Mouse (Mus musculus) megakaryocyte, adult 5-6 weeks (primary cell): Measurements from ENCODE around the gene Phlpp2. TPM values are rescaled to one million over a fixed set of nuclear protein-coding genes. Genes with fewer than 3 reads are reported as not detected.
"Not testable (repeated sequence)": the region's sequence is repeated elsewhere in the genome, so short reads cannot be mapped to it uniquely, and the experiment has no call there.

ENCODE experiments used
- ATAC-seq: 2 replicates; pipeline ENCODE4 v1.8.0; 2016; ENCODE audit warnings: mild to moderate bottlenecking, inconsistent platforms; ENCODE audit not compliant: poor library complexity, severe bottlenecking
- total RNA-seq, 2 experiments: library from RNA; stranded (forward) in 1 of 2; stranded (reverse) in 1 of 2; fragments of 153-499, 151-499 nt in 1 of 2; fragments of 221-1000, 200-1000 nt in 1 of 2; gene quantifications; 2 replicates each; pipeline versions ENCODE4 v1.2.3 to v1.2.4; 2015 to 2017

The Phlpp2 gene
- total RNA-seq (2015) (6.2 and 9.3 TPM in 2 replicates), total RNA-seq (2017) (8.5 and 8.6 TPM in 2 replicates)

GRCm38 (mm10) chr8:109868003-109868679 is at the start of gene Phlpp2:
Phlpp2 (plus strand) TSS chr8:109868542.
- ATAC-seq, result peak; percentile 93

- no peak for ATAC-seq
Observed at GRCm38 (mm10) chr8:109823561-109823960, 44.8 kb upstream of the Phlpp2 start.

GRCm38 (mm10) chr8:109839822-109840221 is 28.5 kb upstream of the Phlpp2 start:
- no peak for ATAC-seq

GRCm38 (mm10) chr8:109842468-109842867 is 25.9 kb upstream of the Phlpp2 start:
- no peak for ATAC-seq

- ATAC-seq, result no peak
Observed at GRCm38 (mm10) chr8:109847866-109848265, 20.5 kb upstream of the Phlpp2 start.

- no peak for ATAC-seq
Observed at GRCm38 (mm10) chr8:109848981-109849380, 19.4 kb upstream of the Phlpp2 start.

GRCm38 (mm10) chr8:109853423-109853822 is 14.9 kb upstream of the Phlpp2 start:
- ATAC-seq, result peak; percentile 97

- ATAC-seq, result no peak
Observed at GRCm38 (mm10) chr8:109854522-109854921, 13.8 kb upstream of the Phlpp2 start.

GRCm38 (mm10) chr8:109855451-109855850 is 12.9 kb upstream of the Phlpp2 start:
- no peak for ATAC-seq

GRCm38 (mm10) chr8:109863398-109863797 is 4.9 kb upstream of the Phlpp2 start:
- ATAC-seq, result peak; percentile 74

- ATAC-seq, result no peak
Observed at GRCm38 (mm10) chr8:109864798-109865197, 3.5 kb upstream of the Phlpp2 start.

- no peak for ATAC-seq
Observed at GRCm38 (mm10) chr8:109865536-109865935, 2.8 kb upstream of the Phlpp2 start.

GRCm38 (mm10) chr8:109866690-109867089 is 1.7 kb upstream of the Phlpp2 start:
- no peak for ATAC-seq

GRCm38 (mm10) chr8:109868680-109869361 is 479 bp downstream of the Phlpp2 start:
- ATAC-seq, result peak; percentile 25

GRCm38 (mm10) chr8:109871056-109871455 is 2.7 kb downstream of the Phlpp2 start:
- no peak for ATAC-seq

GRCm38 (mm10) chr8:109873800-109874199 is 5.5 kb downstream of the Phlpp2 start:
- not testable (repeated sequence) for ATAC-seq

- ATAC-seq, result no peak
Observed at GRCm38 (mm10) chr8:109880012-109880662, 11.8 kb downstream of the Phlpp2 start.

GRCm38 (mm10) chr8:109885294-109885693 is 17.0 kb downstream of the Phlpp2 start:
- ATAC-seq, result no peak

GRCm38 (mm10) chr8:109889211-109889610 is 20.9 kb downstream of the Phlpp2 start:
- no peak for ATAC-seq

GRCm38 (mm10) chr8:109890794-109891585 is 22.6 kb downstream of the Phlpp2 start:
- ATAC-seq, result no peak

GRCm38 (mm10) chr8:109894636-109895035 is 26.3 kb downstream of the Phlpp2 start:
- ATAC-seq, result no peak
